Mouse (Mus musculus) olfactory bulb, adult 2 months (tissue): ENCODE results near the gene Gmppb.

Experiments
- CTCF ChIP-seq: fragments of 200-500 bp; IDR thresholded peaks from 2 replicates; pipeline ENCODE4 v1.5.1; 2012; ENCODE audit warnings: low read depth, mild to moderate bottlenecking, low read length, moderate library complexity; ENCODE audit not compliant: insufficient read depth
- POLR2A ChIP-seq: fragments of 200-500 bp; IDR thresholded peaks from 2 replicates; pipeline ENCODE4 v1.6.1; 2012; ENCODE audit warnings: mild to moderate bottlenecking, low read depth, low read length, moderate library complexity; ENCODE audit not compliant: insufficient read depth

DNA sequence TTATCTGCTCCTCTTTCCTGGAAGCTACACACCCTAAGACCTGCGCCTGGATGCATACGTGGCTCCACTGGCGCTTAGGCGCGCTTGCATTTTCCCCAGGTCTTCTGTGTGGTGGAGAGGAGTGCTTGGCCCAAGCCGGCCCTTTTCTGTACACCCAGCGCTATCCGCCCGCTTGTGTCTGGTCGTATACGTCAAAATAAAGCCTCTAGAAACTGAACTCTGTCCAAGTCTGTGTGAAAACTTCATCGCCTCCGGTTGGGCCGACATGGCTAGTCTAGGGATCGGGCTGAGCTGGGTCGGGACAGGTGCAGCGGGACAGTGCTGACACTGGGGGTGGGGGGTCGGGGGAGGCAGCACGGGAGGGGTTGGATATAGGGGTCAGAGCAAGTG, 481 bp upstream of the Gmppb start:
- TF ChIP-seq POLR2A (no peak), CTCF (no peak)
